Mouse (Mus musculus): ENCODE measurements around the gene Slc25a30. TPM values are rescaled to one million over a fixed set of nuclear protein-coding genes. Genes with fewer than 3 reads are reported as not detected.

Slc25a30 gene
- polyA plus RNA-seq, 1 experiment from 2014 or later: 6.1 TPM

GRCm38 (mm10) chr14:75820007-75820406 is 33.2 kb upstream of the Slc25a30 start:
- Histone ChIP-seq H3K4me3 (no peak overlapping the region), H3K4me1 (replicated peaks) (no peaks in the 10 kb centered on the region), H3K9me3 (no peaks in the 10 kb centered on the region), H3K36me3 (no peaks in the 10 kb centered on the region), H3K27ac (no peak overlapping the region), H3K27me3 (ENCODE audit: insufficient read depth, poor library complexity, severe bottlenecking) (no peaks in the 10 kb centered on the region)
- DNase-seq (ENCODE audit: low spot score): no peak
- 84% methylated on average over 5 of the region's 5 CpGs for WGBS

GRCm38 (mm10) chr14:75819341-75819740 is 32.5 kb upstream of the Slc25a30 start:
- Histone ChIP-seq H3K4me3 (no peak overlapping the region), H3K27me3 (ENCODE audit: insufficient read depth, poor library complexity, severe bottlenecking) (no peaks in the 10 kb centered on the region), H3K9me3 (no peaks in the 10 kb centered on the region), H3K27ac (no peak overlapping the region), H3K36me3 (no peaks in the 10 kb centered on the region), H3K4me1 (replicated peaks) (no peaks in the 10 kb centered on the region)
- no peak for DNase-seq (ENCODE audit: low spot score)
- 86% methylated on average over 2 of the region's 2 CpGs for WGBS

GRCm38 (mm10) chr14:75818528-75818927 is 31.7 kb upstream of the Slc25a30 start:
- H3K36me3 ChIP-seq: no peaks in the 10 kb centered on the region
- no peaks in the 10 kb centered on the region for H3K4me1 ChIP-seq (replicated peaks)
- 82% methylated on average over 2 of the region's 2 CpGs for WGBS
- H3K9me3 ChIP-seq: no peaks in the 10 kb centered on the region
- H3K4me3 ChIP-seq: no peak overlapping the region
- H3K27ac ChIP-seq: no peak overlapping the region
- no peaks in the 10 kb centered on the region for H3K27me3 ChIP-seq (ENCODE audit: insufficient read depth, poor library complexity, severe bottlenecking)
- no peak for DNase-seq (ENCODE audit: low spot score)

- peaks cover 5% of the 10 kb centered on the region; the same call in 1 of the 2 replicates for H3K4me1 ChIP-seq (replicated peaks)
- no peaks in the 10 kb centered on the region for H3K9me3 ChIP-seq
- no peaks in the 10 kb centered on the region for H3K27me3 ChIP-seq (ENCODE audit: insufficient read depth, poor library complexity, severe bottlenecking)
- 85% methylated on average over 6 of the region's 6 CpGs for WGBS
- no peak for DNase-seq (ENCODE audit: low spot score)
- H3K4me3 ChIP-seq: no peak overlapping the region
- no peaks in the 10 kb centered on the region for H3K36me3 ChIP-seq
- H3K27ac ChIP-seq: no peak overlapping the region
Observed at GRCm38 (mm10) chr14:75809931-75810330, 23.1 kb upstream of the Slc25a30 start.

DNA sequence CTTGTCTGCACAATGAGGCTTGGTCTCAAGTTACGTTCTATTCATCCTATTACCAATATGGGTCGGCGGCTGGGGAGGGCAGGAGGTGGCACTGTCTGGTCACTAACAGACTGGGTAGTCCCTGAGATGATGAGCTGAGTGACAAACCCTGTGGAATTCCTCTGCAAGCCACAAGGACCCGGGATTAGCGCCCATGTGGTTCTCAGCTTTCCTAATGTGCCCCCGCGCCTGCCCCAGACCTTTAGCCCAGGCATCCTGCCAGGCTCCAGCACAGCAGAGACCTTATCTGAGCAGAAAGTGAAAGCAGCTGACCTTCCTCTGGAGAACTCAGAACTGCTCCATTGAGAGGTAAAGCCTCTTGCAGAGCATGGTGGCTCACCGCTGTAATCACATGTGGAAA is 21.0 kb upstream of the Slc25a30 start:
- H3K4me1 ChIP-seq (replicated peaks): peaks cover 5% of the 10 kb centered on the region; the same call in 1 of the 2 replicates
- H3K4me3 ChIP-seq: no peak overlapping the region
- no peaks in the 10 kb centered on the region for H3K27me3 ChIP-seq (ENCODE audit: insufficient read depth, poor library complexity, severe bottlenecking)
- H3K9me3 ChIP-seq: no peaks in the 10 kb centered on the region
- no peaks in the 10 kb centered on the region for H3K36me3 ChIP-seq
- H3K27ac ChIP-seq: no peak overlapping the region
- DNase-seq (ENCODE audit: low spot score): no peak
- WGBS: 67% methylated on average over 8 of the region's 8 CpGs

DNA sequence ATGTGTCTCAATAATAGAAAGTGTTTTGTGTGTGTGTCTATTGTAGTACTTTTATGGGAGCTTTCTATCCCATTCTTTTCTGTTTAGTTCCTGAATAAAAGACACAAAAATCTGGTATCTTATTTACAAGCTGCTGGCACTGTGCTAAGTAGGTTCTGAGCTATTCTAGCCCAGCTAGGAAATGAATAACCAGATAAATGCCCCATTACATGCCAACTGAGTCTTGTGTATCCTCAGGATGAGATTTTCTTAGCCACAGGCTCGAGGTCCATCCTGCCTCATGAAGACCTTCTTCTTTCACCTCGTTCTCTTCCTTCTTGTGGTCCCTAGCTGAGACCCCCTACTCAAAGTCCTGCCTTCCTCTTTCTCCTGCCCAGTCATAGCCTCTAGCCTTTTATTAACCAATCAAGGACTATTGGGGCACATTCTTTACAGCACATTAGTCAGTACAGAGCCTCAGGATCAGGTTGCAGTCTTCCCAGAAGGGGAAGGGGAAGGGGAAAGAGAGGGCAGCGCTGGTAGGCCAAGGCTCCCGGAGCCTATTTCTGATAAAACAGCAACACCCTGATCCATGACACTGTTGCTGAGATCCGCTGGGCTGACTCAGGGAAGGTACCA is 11.0 kb upstream of the Slc25a30 start:
- WGBS: 51% methylated on average over 5 of the region's 5 CpGs
- Histone ChIP-seq H3K36me3 (no peaks in the 10 kb centered on the region), H3K9me3 (no peaks in the 10 kb centered on the region), H3K27ac (no peak overlapping the region), H3K27me3 (ENCODE audit: insufficient read depth, poor library complexity, severe bottlenecking) (no peaks in the 10 kb centered on the region), H3K4me3 (no peak overlapping the region), H3K4me1 (replicated peaks) (peaks cover 4% of the 10 kb centered on the region; the same call in 1 of the 2 replicates)
- no peak for DNase-seq (ENCODE audit: low spot score)

- no peak overlapping the region for H3K27ac ChIP-seq
- H3K9me3 ChIP-seq: no peaks in the 10 kb centered on the region
- H3K4me3 ChIP-seq: no peak overlapping the region
- no peaks in the 10 kb centered on the region for H3K36me3 ChIP-seq
- no peaks in the 10 kb centered on the region for H3K27me3 ChIP-seq (ENCODE audit: insufficient read depth, poor library complexity, severe bottlenecking)
- 92% methylated on average over 4 of the region's 4 CpGs for WGBS
- peaks cover 4% of the 10 kb centered on the region; the same call in 1 of the 2 replicates for H3K4me1 ChIP-seq (replicated peaks)
- DNase-seq (ENCODE audit: low spot score): no peak
Observed at GRCm38 (mm10) chr14:75795918-75796317, 9.1 kb upstream of the Slc25a30 start.

DNA sequence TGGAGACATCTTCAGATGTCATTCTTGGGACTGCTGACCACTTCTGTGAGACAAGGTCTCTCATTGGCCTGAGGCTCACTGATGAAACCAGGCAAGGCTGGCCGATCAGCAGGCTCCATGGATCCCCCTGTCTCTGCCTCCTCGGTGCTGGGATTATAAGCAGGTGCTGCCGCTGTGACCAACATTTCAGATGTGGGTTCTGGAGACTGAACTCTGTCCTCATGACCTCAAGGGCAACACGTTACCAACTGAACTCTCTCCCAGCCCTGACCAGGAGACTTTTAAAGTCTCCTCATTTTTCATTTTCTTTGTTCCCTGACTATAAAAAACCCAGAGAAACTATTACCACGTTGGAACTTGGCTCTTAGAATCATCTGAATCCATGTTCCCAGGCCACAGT is 7.9 kb upstream of the Slc25a30 start:
- Histone ChIP-seq H3K27me3 (ENCODE audit: insufficient read depth, poor library complexity, severe bottlenecking) (no peaks in the 10 kb centered on the region), H3K9me3 (no peaks in the 10 kb centered on the region), H3K36me3 (no peaks in the 10 kb centered on the region), H3K4me3 (no peak overlapping the region), H3K27ac (no peak overlapping the region), H3K4me1 (replicated peaks) (peaks cover 4% of the 10 kb centered on the region; the same call in 1 of the 2 replicates)
- DNase-seq (ENCODE audit: low spot score): no peak
- WGBS: 79% methylated on average over 5 of the region's 5 CpGs

- no peaks in the 10 kb centered on the region for H3K9me3 ChIP-seq
- no peak overlapping the region for H3K27ac ChIP-seq
- H3K4me1 ChIP-seq (replicated peaks): peaks cover 4% of the 10 kb centered on the region; the same call in 1 of the 2 replicates
- no peak overlapping the region for H3K4me3 ChIP-seq
- no peak for DNase-seq (ENCODE audit: low spot score)
- peaks cover 2% of the 10 kb centered on the region; the same call in 1 of the 2 replicates for H3K27me3 ChIP-seq (ENCODE audit: insufficient read depth, poor library complexity, severe bottlenecking)
- H3K36me3 ChIP-seq: no peaks in the 10 kb centered on the region
- 87% methylated on average over 6 of the region's 6 CpGs for WGBS
Observed at GRCm38 (mm10) chr14:75794324-75794723, 7.5 kb upstream of the Slc25a30 start.

DNA sequence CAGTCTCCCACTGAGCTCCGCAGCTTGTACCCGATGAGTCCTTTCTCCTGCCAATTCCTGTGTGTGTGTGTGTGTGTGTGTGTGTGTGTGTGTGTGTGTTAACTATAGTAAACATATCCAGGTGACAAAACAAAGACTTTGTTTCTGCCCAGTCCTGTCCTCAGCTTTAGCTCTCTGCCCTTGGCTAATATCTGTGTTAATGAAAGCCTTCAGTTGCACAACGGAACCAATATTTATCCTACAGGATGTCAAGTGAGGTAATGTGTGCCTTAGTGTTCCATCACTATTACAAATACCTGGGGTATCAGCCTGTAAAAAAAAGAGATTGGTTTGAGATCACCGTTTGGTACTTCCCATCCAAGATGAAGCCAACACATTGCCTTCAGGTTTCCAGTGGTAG is 6.3 kb upstream of the Slc25a30 start:
- no peak for DNase-seq (ENCODE audit: low spot score)
- Histone ChIP-seq H3K27me3 (ENCODE audit: insufficient read depth, poor library complexity, severe bottlenecking) (peaks cover 14% of the 10 kb centered on the region), H3K9me3 (no peaks in the 10 kb centered on the region), H3K4me1 (replicated peaks) (peaks cover 3% of the 10 kb centered on the region; the same call in 1 of the 2 replicates), H3K36me3 (no peaks in the 10 kb centered on the region), H3K27ac (no peak overlapping the region), H3K4me3 (no peak overlapping the region)
- 89% methylated on average over 4 of the region's 4 CpGs for WGBS

- H3K27me3 ChIP-seq (ENCODE audit: insufficient read depth, poor library complexity, severe bottlenecking): peaks cover 22% of the 10 kb centered on the region
- H3K4me1 ChIP-seq (replicated peaks): peaks cover 10% of the 10 kb centered on the region
- H3K36me3 ChIP-seq: no peaks in the 10 kb centered on the region
- DNase-seq (ENCODE audit: low spot score): no peak
- no peak overlapping the region for H3K27ac ChIP-seq
- 85% methylated on average over 3 of the region's 3 CpGs for WGBS
- no peaks in the 10 kb centered on the region for H3K9me3 ChIP-seq
- H3K4me3 ChIP-seq: no peak overlapping the region
Observed at GRCm38 (mm10) chr14:75791372-75791771, 4.5 kb upstream of the Slc25a30 start.

GRCm38 (mm10) chr14:75790411-75790996 is 3.7 kb upstream of the Slc25a30 start:
- no peak overlapping the region for H3K4me3 ChIP-seq
- 88% methylated on average over 3 of the region's 3 CpGs for WGBS
- H3K4me1 ChIP-seq (replicated peaks): peaks cover 18% of the 10 kb centered on the region
- no peaks in the 10 kb centered on the region for H3K9me3 ChIP-seq
- H3K27me3 ChIP-seq (ENCODE audit: insufficient read depth, poor library complexity, severe bottlenecking): peaks cover 22% of the 10 kb centered on the region
- H3K27ac ChIP-seq: no peak overlapping the region
- no peak for DNase-seq (ENCODE audit: low spot score)
- no peaks in the 10 kb centered on the region for H3K36me3 ChIP-seq

DNA sequence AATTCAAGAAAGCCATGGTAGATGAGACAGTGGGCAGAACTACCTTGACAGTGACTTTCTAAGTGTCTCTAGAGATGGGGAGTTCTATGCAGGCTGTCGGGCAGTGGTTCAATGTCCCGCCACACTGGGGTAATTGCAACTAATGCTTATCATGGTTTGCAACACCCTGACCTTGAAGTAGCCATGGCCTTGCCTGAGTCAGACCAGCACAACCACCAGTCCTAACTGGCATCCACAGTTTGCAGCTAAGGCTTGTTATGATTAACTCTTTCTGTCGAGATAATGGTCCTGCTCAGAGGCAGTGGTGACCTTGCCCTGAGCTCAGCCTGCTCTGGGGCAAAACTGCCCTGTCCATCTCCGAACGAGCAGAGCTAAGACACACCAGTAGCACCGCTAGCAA is 2.5 kb upstream of the Slc25a30 start:
- Histone ChIP-seq H3K4me3 (no peak overlapping the region), H3K36me3 (no peaks in the 10 kb centered on the region), H3K27me3 (ENCODE audit: insufficient read depth, poor library complexity, severe bottlenecking) (peaks cover 22% of the 10 kb centered on the region), H3K4me1 (replicated peaks) (peaks cover 18% of the 10 kb centered on the region), H3K9me3 (no peaks in the 10 kb centered on the region), H3K27ac (no peak overlapping the region)
- WGBS: 82% methylated on average over 6 of the region's 6 CpGs
- no peak for DNase-seq (ENCODE audit: low spot score)

Data from hindbrain, embryonic 10.5 days (tissue).